Mouse (Mus musculus): ENCODE measurements around the gene Nynrin. TPM values are rescaled to one million over a fixed set of nuclear protein-coding genes. Genes with fewer than 3 reads are reported as not detected.

Nynrin gene
- polyA plus RNA-seq, 1 experiment, result 0.41 TPM

DNA sequence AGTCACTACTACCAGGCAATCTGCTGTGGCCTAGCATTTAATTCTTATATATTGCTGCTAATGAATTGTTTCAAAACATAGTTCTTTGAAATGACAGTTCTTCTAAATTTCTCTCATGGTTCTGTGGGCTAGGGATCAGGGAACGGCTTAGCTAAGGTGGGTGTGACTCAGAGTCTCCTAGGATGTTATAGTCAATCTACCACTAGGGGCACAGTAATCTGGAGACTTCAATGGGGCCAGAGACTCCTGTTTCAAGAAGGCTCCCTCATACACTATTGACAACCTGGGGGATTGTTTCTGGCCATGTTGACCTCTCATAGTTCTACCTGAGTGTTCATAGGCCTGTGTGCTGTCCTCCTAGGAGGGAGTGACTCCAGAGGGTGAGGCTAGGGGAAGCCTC lies 51.7 kb downstream of the Nynrin start:
- H3K27me3 ChIP-seq (ENCODE audit: control insufficient read depth, insufficient read depth, low read length), result no peaks in the 10 kb centered on the region
- no peaks in the 10 kb centered on the region for H3K36me3 ChIP-seq (ENCODE audit: control insufficient read depth, insufficient read depth, low read length)
- TF ChIP-seq POLR2A (IDR thresholded peaks at IDR 0.05; ENCODE audit: control insufficient read depth, low read depth, low read length) (no peak), CTCF (IDR thresholded peaks at IDR 0.05; ENCODE audit: control insufficient read depth, insufficient read depth, insufficient replicate concordance, low read depth, low read length) (no peak)

DNA sequence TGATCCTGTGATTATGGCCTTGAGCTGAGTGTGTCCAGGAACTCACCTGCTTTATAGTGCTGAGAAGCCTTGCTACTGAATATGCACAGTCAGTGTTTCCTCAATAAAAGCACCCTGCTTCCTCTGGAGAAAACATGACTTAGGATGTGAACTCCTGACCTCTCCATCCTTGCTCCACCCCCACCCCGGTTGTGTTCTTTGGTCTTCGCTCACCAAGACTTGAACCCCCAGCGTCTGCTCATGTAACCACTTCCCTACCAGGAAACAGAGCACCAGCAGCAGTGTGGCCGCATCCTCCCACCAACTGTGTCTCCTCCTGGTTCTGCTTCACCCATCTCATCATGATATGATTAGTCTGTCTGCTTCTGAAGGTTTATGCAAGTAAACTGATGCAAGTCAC lies 59.6 kb downstream of the Nynrin start:
- H3K27me3 ChIP-seq (ENCODE audit: control insufficient read depth, insufficient read depth, low read length), result no peaks in the 10 kb centered on the region
- no peak overlapping the region for H3K4me3 ChIP-seq (ENCODE audit: control insufficient read depth, low read depth, low read length)
- no peaks in the 10 kb centered on the region for H3K4me1 ChIP-seq (ENCODE audit: control insufficient read depth, insufficient read depth, low read length)
- TF ChIP-seq CTCF (IDR thresholded peaks at IDR 0.05; ENCODE audit: control insufficient read depth, insufficient read depth, insufficient replicate concordance, low read depth, low read length), result no peak
- TF ChIP-seq POLR2A (IDR thresholded peaks at IDR 0.05; ENCODE audit: control insufficient read depth, low read depth, low read length), result no peak
- no peaks in the 10 kb centered on the region for H3K36me3 ChIP-seq (ENCODE audit: control insufficient read depth, insufficient read depth, low read length)
- H3K27ac ChIP-seq (ENCODE audit: control insufficient read depth, insufficient read depth, low read depth, low read length), result no peak overlapping the region

More for the DNA sequence above, 51.7 kb downstream of the Nynrin start:
- Histone ChIP-seq H3K4me3 (ENCODE audit: control insufficient read depth, low read depth, low read length) (no peak overlapping the region), H3K4me1 (ENCODE audit: control insufficient read depth, insufficient read depth, low read length) (peaks cover 3% of the 10 kb centered on the region; the same call in 1 of the 2 replicates), H3K27ac (ENCODE audit: control insufficient read depth, insufficient read depth, low read depth, low read length) (no peak overlapping the region)

DNA sequence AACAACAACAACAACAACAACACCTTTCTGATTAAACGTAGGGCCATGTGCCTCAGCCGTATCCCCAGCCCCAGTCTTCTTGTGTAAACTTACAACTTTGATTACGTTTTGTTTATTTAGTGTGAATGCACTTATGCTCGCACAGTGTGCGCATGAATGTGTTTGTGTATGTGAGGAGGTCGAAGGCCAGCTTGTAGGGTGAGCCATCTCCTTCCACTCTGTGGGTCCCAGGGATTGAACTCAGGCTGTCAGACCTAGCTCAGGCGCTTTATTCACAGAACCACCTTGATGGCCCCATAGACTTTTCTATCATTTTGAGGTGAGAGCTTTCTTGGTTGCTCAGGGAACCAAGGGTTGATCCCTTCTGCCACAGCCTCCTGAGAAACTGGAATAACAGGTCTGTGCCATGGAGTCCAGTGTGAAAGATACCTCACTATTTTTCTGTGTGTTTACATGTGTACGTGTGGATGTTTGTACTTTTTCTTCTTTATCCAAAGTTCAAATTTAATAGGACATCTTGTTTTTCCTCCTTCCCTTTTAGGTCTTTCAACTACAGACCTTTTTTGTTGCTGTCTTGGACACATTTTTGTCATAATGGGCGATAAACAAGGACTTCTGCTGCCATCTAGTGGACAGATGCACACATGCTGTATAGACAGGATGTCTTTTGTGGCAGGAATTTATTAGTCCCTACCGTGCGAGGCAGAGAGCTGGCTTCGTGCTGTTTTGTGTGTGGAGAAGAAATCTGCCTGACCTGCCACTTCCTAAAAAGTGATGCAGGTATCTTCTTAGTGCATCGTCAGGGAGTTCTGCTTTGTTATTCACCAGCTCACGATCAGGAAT lies 64.7 kb downstream of the Nynrin start:
- H3K27ac ChIP-seq (ENCODE audit: control insufficient read depth, insufficient read depth, low read depth, low read length), result no peak overlapping the region

DNA sequence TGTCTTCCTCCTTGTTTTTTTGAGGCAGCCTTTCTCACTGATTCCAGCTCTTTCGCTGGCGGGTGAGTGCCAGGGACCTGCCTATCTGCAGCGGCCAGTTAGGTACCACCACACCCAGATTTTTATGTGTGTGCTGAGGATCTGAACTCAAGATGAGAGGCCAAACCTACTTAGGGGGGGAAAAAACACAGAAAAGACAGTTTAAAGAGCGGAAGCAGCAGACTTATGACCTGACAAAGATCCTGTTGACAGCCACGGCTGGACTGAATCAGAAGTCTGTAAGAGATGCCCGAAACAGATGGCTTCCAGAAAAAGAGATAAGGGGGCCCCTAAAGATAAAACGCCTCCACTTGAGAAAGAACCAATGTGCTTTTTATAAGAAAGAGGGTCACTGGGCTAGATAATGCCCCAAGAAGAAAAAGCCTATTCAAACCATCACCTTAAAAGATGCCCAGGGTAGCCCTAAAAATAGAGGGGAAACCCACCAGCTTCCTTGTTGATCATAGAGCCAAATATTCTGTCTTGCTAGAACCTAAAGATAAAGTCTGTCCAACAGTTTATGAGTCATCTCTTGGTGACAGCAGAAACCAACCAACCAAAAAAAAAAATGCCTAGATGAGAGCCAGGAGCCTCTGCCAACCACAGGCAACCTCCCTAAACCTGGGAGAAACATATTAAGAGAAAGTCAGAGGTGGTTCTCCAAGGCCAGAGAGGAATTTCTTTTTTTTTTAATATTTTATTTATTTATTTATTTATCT lies 68.8 kb downstream of the Nynrin start:
- no peaks in the 10 kb centered on the region for H3K4me1 ChIP-seq (ENCODE audit: control insufficient read depth, insufficient read depth, low read length)
- H3K27ac ChIP-seq (ENCODE audit: control insufficient read depth, insufficient read depth, low read depth, low read length), result no peak overlapping the region
- TF ChIP-seq CTCF (IDR thresholded peaks at IDR 0.05; ENCODE audit: control insufficient read depth, insufficient read depth, insufficient replicate concordance, low read depth, low read length) (no peak), POLR2A (IDR thresholded peaks at IDR 0.05; ENCODE audit: control insufficient read depth, low read depth, low read length) (no peak)
- H3K4me3 ChIP-seq (ENCODE audit: control insufficient read depth, low read depth, low read length), result no peak overlapping the region
- H3K27me3 ChIP-seq (ENCODE audit: control insufficient read depth, insufficient read depth, low read length), result no peaks in the 10 kb centered on the region
- H3K36me3 ChIP-seq (ENCODE audit: control insufficient read depth, insufficient read depth, low read length), result no peaks in the 10 kb centered on the region

More for the DNA sequence above, 64.7 kb downstream of the Nynrin start:
- Histone ChIP-seq H3K4me3 (ENCODE audit: control insufficient read depth, low read depth, low read length) (no peak overlapping the region), H3K27me3 (ENCODE audit: control insufficient read depth, insufficient read depth, low read length) (no peaks in the 10 kb centered on the region), H3K36me3 (ENCODE audit: control insufficient read depth, insufficient read depth, low read length) (no peaks in the 10 kb centered on the region), H3K4me1 (ENCODE audit: control insufficient read depth, insufficient read depth, low read length) (no peaks in the 10 kb centered on the region)
- TF ChIP-seq POLR2A (IDR thresholded peaks at IDR 0.05; ENCODE audit: control insufficient read depth, low read depth, low read length) (no peak), CTCF (IDR thresholded peaks at IDR 0.05; ENCODE audit: control insufficient read depth, insufficient read depth, insufficient replicate concordance, low read depth, low read length) (peak; percentile 22; the same call in 1 of the 2 replicates)

Other genes with a start within 250 kb of the Nynrin start
- gene Rec8, start 236.0 kb upstream of the Nynrin start, polyA plus RNA-seq (2012; rRNA removed), result 65.8 and 78.1 TPM in 2 replicates
- 519 and 558 TPM in 2 replicates for gene Ipo4, start 218.1 kb upstream of the Nynrin start, polyA plus RNA-seq (2012; rRNA removed)
- gene Gm49378, start 216.1 kb upstream of the Nynrin start, polyA plus RNA-seq (2012; rRNA removed), result 1.9 and 2.1 TPM in 2 replicates
- 18.2 and 21.3 TPM in 2 replicates for gene Tm9sf1, start 210.2 kb upstream of the Nynrin start, polyA plus RNA-seq (2012; rRNA removed)
- gene Tssk4, start 203.8 kb upstream of the Nynrin start, polyA plus RNA-seq (2012; rRNA removed), result 197 and 200 TPM in 2 replicates
- gene Mdp1, start 193.5 kb upstream of the Nynrin start, polyA plus RNA-seq (2012; rRNA removed), result 4.1 TPM in 2 replicates
- 29.6 and 35.9 TPM in 2 replicates for gene Gmpr2, start 182.1 kb upstream of the Nynrin start, polyA plus RNA-seq (2012; rRNA removed)
- 196 and 222 TPM in 2 replicates for gene Nedd8, start 181.9 kb upstream of the Nynrin start, polyA plus RNA-seq (2012; rRNA removed)
- gene Tinf2, start 172.2 kb upstream of the Nynrin start, polyA plus RNA-seq (2012; rRNA removed), result 26.8 and 30.0 TPM in 2 replicates
- 0.27 and 0.65 TPM in 2 replicates for gene Tgm1, start 140.1 kb upstream of the Nynrin start, polyA plus RNA-seq (2012; rRNA removed)
- 40.9 and 41.4 TPM in 2 replicates for gene Rabggta, start 131.7 kb upstream of the Nynrin start, polyA plus RNA-seq (2012; rRNA removed)
- 322 and 330 TPM in 2 replicates for gene Dhrs1, start 108.3 kb upstream of the Nynrin start, polyA plus RNA-seq (2012; rRNA removed)
- gene Nop9, start 108.3 kb upstream of the Nynrin start, polyA plus RNA-seq (2012; rRNA removed), result 142 and 144 TPM in 2 replicates
- gene Cideb, start 95.6 kb upstream of the Nynrin start, polyA plus RNA-seq (2012; rRNA removed), result 0.13 TPM in 1 of 2 replicates, not detected in the other
- gene Ltb4r2, start 92.6 kb upstream of the Nynrin start, polyA plus RNA-seq (2012; rRNA removed), result 0.07 and 0.11 TPM in 2 replicates
- 0.11 and 0.20 TPM in 2 replicates for gene Ltb4r1, start 88.0 kb upstream of the Nynrin start, polyA plus RNA-seq (2012; rRNA removed)
- 0.38 and 0.82 TPM in 2 replicates for gene Adcy4, start 69.9 kb upstream of the Nynrin start, polyA plus RNA-seq (2012; rRNA removed)
- gene Ripk3, start 65.1 kb upstream of the Nynrin start, polyA plus RNA-seq (2012; rRNA removed), result 4.1 and 4.8 TPM in 2 replicates
- 0.58 and 0.83 TPM in 2 replicates for gene Nfatc4, start 30.9 kb upstream of the Nynrin start, polyA plus RNA-seq (2012; rRNA removed)
- 1.0 and 1.1 TPM in 2 replicates for gene Cbln3, start 30.4 kb downstream of the Nynrin start, polyA plus RNA-seq (2012; rRNA removed)
- gene Khnyn, start 30.9 kb downstream of the Nynrin start, polyA plus RNA-seq (2012; rRNA removed), result 5.0 and 5.1 TPM in 2 replicates
- gene Sdr39u1, start 46.3 kb downstream of the Nynrin start, polyA plus RNA-seq (2012; rRNA removed), result 50.7 and 55.1 TPM in 2 replicates
- gene Cma1, start 90.7 kb downstream of the Nynrin start, polyA plus RNA-seq (2012; rRNA removed), result 0.10 TPM in 1 of 2 replicates, not detected in the other
- not detected in 2 replicates for gene Cma2, start 97.0 kb downstream of the Nynrin start, polyA plus RNA-seq (2012; rRNA removed)
- not detected in 2 replicates for gene Mcpt1, start 164.0 kb downstream of the Nynrin start, polyA plus RNA-seq (2012; rRNA removed)
- not detected in 2 replicates for gene Mcpt9, start 176.5 kb downstream of the Nynrin start, polyA plus RNA-seq (2012; rRNA removed)
- gene Mcpt2, start 188.0 kb downstream of the Nynrin start, polyA plus RNA-seq (2012; rRNA removed), result not detected in 2 replicates
- 0.16 TPM in 1 of 2 replicates, not detected in the other for gene Mcpt4, start 208.3 kb downstream of the Nynrin start, polyA plus RNA-seq (2012; rRNA removed)
- gene Mcpt8, start 231.3 kb downstream of the Nynrin start, polyA plus RNA-seq (2012; rRNA removed), result not detected in 2 replicates
- not detected in 2 replicates for gene Ctsg, start 248.6 kb downstream of the Nynrin start, polyA plus RNA-seq (2012; rRNA removed)